Comparison of ENCODE assay signal across 10 mouse cellular contexts in the genomic region with DNA sequence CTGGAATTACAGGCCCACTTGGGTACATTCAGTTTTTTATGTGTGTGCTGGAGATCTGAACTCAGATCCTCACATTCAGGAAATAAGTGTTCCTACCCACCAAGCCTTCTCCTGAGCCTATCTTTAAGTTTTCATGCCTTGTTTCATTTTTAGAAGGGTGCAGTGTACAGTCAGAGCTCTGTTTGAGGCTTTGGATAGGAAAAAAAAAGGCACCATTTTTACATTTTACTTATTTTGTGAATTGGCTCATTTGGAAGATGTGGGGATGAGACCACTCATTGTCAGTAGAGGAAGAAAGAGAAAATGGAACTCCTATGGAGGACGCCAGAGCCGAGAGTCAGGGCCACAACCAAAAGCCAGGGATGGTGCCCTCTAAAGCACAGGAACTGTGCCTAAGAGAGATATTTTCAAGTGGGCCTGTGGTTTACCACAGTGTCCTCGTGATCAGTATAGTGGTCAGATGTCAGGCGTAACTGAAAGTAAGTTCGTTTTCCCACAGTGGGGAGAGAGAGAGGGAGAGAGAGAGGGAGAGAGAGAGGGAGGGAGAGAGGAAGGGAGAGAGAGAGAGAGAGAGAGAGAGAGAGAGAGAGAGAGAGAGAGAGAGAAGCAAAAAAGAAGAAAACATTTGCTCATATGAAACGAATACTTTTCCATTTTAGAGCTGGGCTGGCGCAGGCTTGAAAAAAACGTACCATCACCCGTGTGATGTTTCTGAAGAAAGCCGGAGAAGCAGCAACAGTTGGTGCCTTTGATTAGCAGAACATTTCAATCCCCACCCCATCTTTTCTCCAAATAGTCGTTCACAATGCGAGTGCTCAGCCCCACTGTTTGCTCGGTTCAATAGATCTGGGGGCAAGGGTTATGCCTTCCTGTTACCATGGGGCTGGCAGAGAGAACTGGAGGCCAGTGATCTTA.
DNase-seq lines count a peak whose midpoint lies in the region; ATAC-seq and TF ChIP-seq lines count a peak whose summit lies in the region.
"Had no signal": no experiment of that assay in that cellular context is flagged by ENCODE, and none has a peak within 500 bp of the region (broad histone marks: within the 10 kb centered on the region; RNA-seq: fewer than 3 reads in every experiment).

No protein-coding gene starts in this region.

- TF ChIP-seq CTCF in layer of hippocampus, adult 2 months (conservative IDR thresholded peaks at IDR 0.05): no peak
- no peak for TF ChIP-seq CTCF in spleen, adult 2 months (IDR thresholded peaks at IDR 0.05; ENCODE audit: extremely low read depth, insufficient read depth, insufficient read length, insufficient replicate concordance)

- H3K4me1 ChIP-seq in liver, embryonic 13.5 days (replicated peaks): peaks cover 28% of the 10 kb centered on the region
- H3K4me1 ChIP-seq in spleen, adult 2 months (ENCODE audit: control insufficient read depth, insufficient read depth, insufficient read length): peaks cover 20% of the 10 kb centered on the region; the same call in 1 of the 2 replicates

- WGBS in liver, embryonic 13.5 days (ENCODE audit: insufficient replicate concordance): 12% methylated on average over 13 of the region's 13 CpGs
- 6% methylated on average over 13 of the region's 13 CpGs for WGBS in spleen, adult 2 months

- H3K36me3 ChIP-seq in liver, embryonic 13.5 days: no peaks in the 10 kb centered on the region
- no peaks in the 10 kb centered on the region for H3K36me3 ChIP-seq in spleen, adult 2 months (ENCODE audit: control insufficient read depth, insufficient read depth, low read length)

- TF ChIP-seq POLR2A in spleen, adult 2 months (IDR thresholded peaks at IDR 0.05; ENCODE audit: low read depth, low read length): no peak

- peak overlapping the region; percentile 52 for H3K4me2 ChIP-seq in liver, embryonic 13.5 days

- no peaks in the 10 kb centered on the region for H3K9me3 ChIP-seq in liver, embryonic 13.5 days (replicated peaks)

- no peaks in the 10 kb centered on the region for H3K27me3 ChIP-seq in liver, embryonic 13.5 days
- no peaks in the 10 kb centered on the region for H3K27me3 ChIP-seq in spleen, adult 2 months (ENCODE audit: control insufficient read depth, insufficient read depth, low read length)

- ATAC-seq in liver, embryonic 13.5 days (ENCODE audit: low read depth): peak; percentile 75
- ATAC-seq in erythroid progenitor cell, adult 5-6 weeks (replicated peaks; ENCODE audit: low FRiP score, poor library complexity, severe bottlenecking): no peak

- H3K9ac ChIP-seq in liver, embryonic 13.5 days: no peak overlapping the region; the same call in 1 of the 2 replicates

- no peak overlapping the region for H3K4me3 ChIP-seq in layer of hippocampus, adult 2 months
- peak overlapping the region; percentile 30 for H3K4me3 ChIP-seq in liver, embryonic 13.5 days (replicated peaks)
- H3K4me3 ChIP-seq in spleen, adult 2 months (ENCODE audit: extremely low read depth, insufficient read depth, insufficient read length): peak overlapping the region; percentile 38; the same call in 1 of the 2 replicates

- DNase-seq in layer of hippocampus, adult 2 months (ENCODE audit: low spot score in 2 of 2): no peak
- DNase-seq in layer of hippocampus, adult 9-11 months: no peak
- peak; percentile 75 for DNase-seq in T-cell, adult 2 months (ENCODE audit: low spot score)
- DNase-seq in liver, embryonic 13.5 days: peak; percentile 17
- DNase-seq in spleen, adult 2 months (ENCODE audit: low read depth in 1 of 2, low spot score in 2 of 2): peak; percentile 73 to 76
- DNase-seq in cerebellum, adult 8-10 months: no peak
- no peak for DNase-seq in gastrocnemius, adult 18-20 months (ENCODE audit: low spot score)
- DNase-seq: adrenal gland, postnatal 25 days; lung, postnatal 10 days had no signal

- H3K27ac ChIP-seq in layer of hippocampus, adult 2 months: peak overlapping the region; percentile 28; the same call in 1 of the 2 replicates
- H3K27ac ChIP-seq in liver, embryonic 13.5 days: peak overlapping the region; percentile 39; the same call in 1 of the 2 replicates
- peak overlapping the region; percentile 62 for H3K27ac ChIP-seq in spleen, adult 2 months (ENCODE audit: insufficient read depth, low read length)

Comparison
In these comparisons a context has a peak if more than half of its experiments do, and no peak if none do; other contexts are left out.
1. DNase-seq: peak in T-cell, adult 2 months (single experiment), liver, embryonic 13.5 days (single experiment) and spleen, adult 2 months (2 of 2); none in layer of hippocampus, adult 2 months (0 of 2), layer of hippocampus, adult 9-11 months (single experiment), cerebellum, adult 8-10 months (single experiment) and gastrocnemius, adult 18-20 months (single experiment).
2. Peak in every context shown above with its lines, with median percentiles within 50 percentile points of each other: H3K27ac ChIP-seq.